Mouse (Mus musculus) limb, embryonic 14.5 days (tissue): Measurements from ENCODE around the gene Zdhhc21. TPM values are rescaled to one million over a fixed set of nuclear protein-coding genes. Genes with fewer than 3 reads are reported as not detected.

Experiments
- ATAC-seq: fragments of 200-750 bp; cut with Nextera tagmentation; 2 replicates; pipeline ENCODE4 v1.8.0; 2017; ENCODE audit warnings: low read depth, moderate number of reproducible peaks, moderate TSS enrichment; ENCODE audit not compliant: low FRiP score
- DNase-seq: peaks from one replicate; pipeline ENCODE4 v3.0.0-alpha.2; 2015; ENCODE audit warnings: low spot score
- H3K27ac ChIP-seq: fragments of 300-500 bp; sonication (generic); replicated peaks from 2 replicates; pipeline ENCODE4 v1.5.1; 2014; ENCODE audit warnings: low read depth, mild to moderate bottlenecking, low read length, moderate library complexity, mixed read lengths
- H3K27me3 ChIP-seq: fragments of 300-500 bp; sonication (generic); 2 replicates; pipeline ENCODE4 v1.6.1; 2014; ENCODE audit warnings: low read length, mixed read lengths; ENCODE audit not compliant: control insufficient read depth, insufficient read depth
- H3K36me3 ChIP-seq: fragments of 300-500 bp; sonication (generic); 2 replicates; pipeline ENCODE4 v1.6.1; 2014; ENCODE audit warnings: mild to moderate bottlenecking, low read length, moderate library complexity, mixed read lengths; ENCODE audit not compliant: control insufficient read depth, insufficient read depth
- H3K4me1 ChIP-seq: fragments of 300-500 bp; sonication (generic); 2 replicates; pipeline ENCODE4 v1.6.1; 2014; ENCODE audit warnings: antibody characterized with exemption, low read length, mixed read lengths; ENCODE audit not compliant: control insufficient read depth, insufficient read depth
- H3K4me2 ChIP-seq: fragments of 300-500 bp; sonication (generic); replicated peaks from 2 replicates; pipeline ENCODE4 v1.6.1; 2014; ENCODE audit warnings: low read depth, mild to moderate bottlenecking, low read length, moderate library complexity; ENCODE audit not compliant: severe bottlenecking
- H3K4me3 ChIP-seq: fragments of 300-500 bp; sonication (generic); replicated peaks from 2 replicates; pipeline ENCODE4 v1.5.1; 2014; ENCODE audit warnings: low read length
- H3K9ac ChIP-seq: fragments of 300-500 bp; sonication (generic); 2 replicates; pipeline ENCODE4 v1.6.1; 2014; ENCODE audit warnings: mild to moderate bottlenecking, low read depth, low read length, moderate library complexity; ENCODE audit not compliant: severe bottlenecking
- H3K9me3 ChIP-seq: fragments of 300-500 bp; sonication (generic); 2 replicates; pipeline ENCODE4 v1.6.1; 2016; ENCODE audit warnings: low read length; ENCODE audit not compliant: control insufficient read depth
- POLR2A ChIP-seq: fragments of 200-500 bp; IDR thresholded peaks from 2 replicates; pipeline ENCODE4 v1.8.0; 2012; ENCODE audit warnings: inconsistent platforms, mild to moderate bottlenecking, moderate library complexity, borderline replicate concordance; ENCODE audit not compliant: insufficient read depth, insufficient read length; ENCODE audit errors: extremely low read depth
- WGBS: fragments of 180-500 bp; shearing (Covaris S2); extraction: QIAGEN DNeasy Blood & Tissue Kit; methylation state at CpG from one replicate; pipeline ENCODE4 v1.1.7; 2014; 5-methylcytosine and 5-hydroxymethylcytosine counted together
- polyA plus RNA-seq, 2 experiments: library from polyadenylated mRNA; depleted of rRNA in 1 of 2; stranded (reverse) in 1 of 2; unstranded in 1 of 2; fragments of >200 nt; fragmentation: Nextera tagmentation in 1 of 2; extraction: Ambion mirVana in 1 of 2; gene quantifications; 2 replicates each; pipeline versions ENCODE4 v1.2.1 to v1.2.3; 2012 to 2014

Zdhhc21 gene
- polyA plus RNA-seq, 2 experiments, result 11.1 to 12.5 TPM

- Histone ChIP-seq H3K27ac (no peak overlapping the region), H3K27me3 (no peaks in the 10 kb centered on the region), H3K4me2 (no peak overlapping the region), H3K4me3 (no peak overlapping the region), H3K4me1 (no peaks in the 10 kb centered on the region), H3K9ac (no peak overlapping the region), H3K36me3 (peaks cover 5% of the 10 kb centered on the region), H3K9me3 (no peaks in the 10 kb centered on the region)
- ATAC-seq (no peak), DNase-seq (no peak)
- no peak for TF ChIP-seq POLR2A
- 36% methylated on average over 5 of the region's 5 CpGs for WGBS
These were observed 30.3 kb downstream of the Zdhhc21 start for GRCm38 (mm10) chr4:82829429-82829828.

DNA sequence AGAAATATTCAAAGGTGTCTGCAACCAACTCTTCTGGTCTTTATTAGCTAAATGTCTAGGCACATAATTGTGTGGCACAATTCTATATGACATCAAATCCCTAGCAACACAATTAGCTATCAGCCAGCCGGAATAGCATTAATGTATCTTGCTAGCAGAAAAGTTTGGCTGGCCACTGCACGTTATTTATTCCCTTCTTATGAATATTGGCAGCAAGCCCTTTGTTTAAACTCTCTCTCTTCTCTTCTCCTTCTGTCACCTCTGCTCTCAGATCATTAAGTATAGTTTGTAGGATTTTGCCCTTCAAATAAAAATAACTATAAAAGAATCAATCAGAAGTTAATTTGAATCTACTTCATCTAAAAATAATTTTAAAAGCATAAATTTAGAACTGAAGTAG is 32.8 kb downstream of the Zdhhc21 start:
- Histone ChIP-seq H3K4me3 (no peak overlapping the region), H3K36me3 (peaks cover 5% of the 10 kb centered on the region), H3K9me3 (no peaks in the 10 kb centered on the region), H3K27ac (no peak overlapping the region), H3K4me1 (no peaks in the 10 kb centered on the region), H3K9ac (no peak overlapping the region), H3K4me2 (no peak overlapping the region), H3K27me3 (no peaks in the 10 kb centered on the region)
- TF ChIP-seq POLR2A, result no peak
- ATAC-seq (no peak), DNase-seq (no peak)
- WGBS, result 79% methylated on average over 2 of the region's 2 CpGs

DNA sequence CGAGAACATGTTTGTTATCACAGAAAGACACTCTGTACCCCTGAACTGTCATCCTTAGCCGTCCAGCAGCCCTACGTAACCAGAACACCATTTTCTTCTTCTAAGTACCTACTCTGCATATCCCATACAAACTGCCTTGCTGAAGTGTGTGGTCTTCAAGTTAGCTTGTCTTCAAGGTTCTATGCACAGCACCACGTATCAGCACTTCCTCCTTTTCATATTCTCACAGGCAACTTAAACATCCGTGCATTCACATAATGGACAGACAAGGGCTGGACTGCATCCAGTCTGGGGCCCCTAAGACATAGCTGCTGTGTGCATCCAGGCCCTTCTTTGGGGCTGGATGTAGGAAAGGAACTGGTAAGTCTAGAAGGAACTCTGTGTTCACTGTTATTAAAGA is 41.9 kb downstream of the Zdhhc21 start:
- peaks cover 6% of the 10 kb centered on the region; the same call in 1 of the 2 replicates for H3K36me3 ChIP-seq
- no peak overlapping the region for H3K4me2 ChIP-seq
- no peaks in the 10 kb centered on the region for H3K27me3 ChIP-seq
- H3K9ac ChIP-seq, result no peak overlapping the region
- TF ChIP-seq POLR2A, result no peak
- ATAC-seq (no peak), DNase-seq (no peak)
- H3K4me3 ChIP-seq, result no peak overlapping the region
- no peaks in the 10 kb centered on the region for H3K9me3 ChIP-seq
- H3K27ac ChIP-seq, result no peak overlapping the region
- 92% methylated on average over 5 of the region's 5 CpGs for WGBS
- H3K4me1 ChIP-seq, result no peaks in the 10 kb centered on the region

GRCm38 (mm10) chr4:82816351-82816750 is 43.4 kb downstream of the Zdhhc21 start:
- Histone ChIP-seq H3K4me1 (no peaks in the 10 kb centered on the region), H3K4me3 (no peak overlapping the region), H3K27me3 (no peaks in the 10 kb centered on the region), H3K36me3 (peaks cover 6% of the 10 kb centered on the region; the same call in 1 of the 2 replicates), H3K9ac (no peak overlapping the region), H3K4me2 (no peak overlapping the region), H3K9me3 (no peaks in the 10 kb centered on the region), H3K27ac (no peak overlapping the region)
- no peak for TF ChIP-seq POLR2A
- 48% methylated on average over 8 of the region's 8 CpGs for WGBS
- no peak for ATAC-seq
- no peak for DNase-seq

GRCm38 (mm10) chr4:82815296-82815695 is 44.5 kb downstream of the Zdhhc21 start:
- Histone ChIP-seq H3K4me2 (no peak overlapping the region), H3K9ac (no peak overlapping the region), H3K9me3 (no peaks in the 10 kb centered on the region), H3K27me3 (no peaks in the 10 kb centered on the region), H3K27ac (no peak overlapping the region), H3K4me3 (no peak overlapping the region), H3K36me3 (peaks cover 8% of the 10 kb centered on the region; the same call in 1 of the 2 replicates), H3K4me1 (no peaks in the 10 kb centered on the region)
- peak; percentile 30 for DNase-seq
- 64% methylated on average over 4 of the region's 4 CpGs for WGBS
- ATAC-seq, result no peak
- TF ChIP-seq POLR2A, result no peak

- H3K36me3 ChIP-seq, result peaks cover 10% of the 10 kb centered on the region; the same call in 1 of the 2 replicates
- H3K27me3 ChIP-seq, result no peaks in the 10 kb centered on the region
- no peak overlapping the region for H3K4me2 ChIP-seq
- no peak for ATAC-seq
- no peak overlapping the region for H3K4me3 ChIP-seq
- no peak for DNase-seq
- no peaks in the 10 kb centered on the region for H3K9me3 ChIP-seq
- no peaks in the 10 kb centered on the region for H3K4me1 ChIP-seq
- no peak overlapping the region for H3K9ac ChIP-seq
- H3K27ac ChIP-seq, result no peak overlapping the region
- no peak for TF ChIP-seq POLR2A
- 71% methylated on average over 6 of the region's 6 CpGs for WGBS
These were observed 46.4 kb downstream of the Zdhhc21 start for GRCm38 (mm10) chr4:82813356-82813755.
